In genomic region chr10:88600591-88600990, GRCm38 (mm10) we compare ENCODE assay signal across 25 mouse cellular contexts. TPM values are rescaled to one million over a fixed set of nuclear protein-coding genes. Genes with fewer than 3 reads are reported as not detected.
DNase-seq lines count a peak whose midpoint lies in the region; ATAC-seq lines count a peak whose summit lies in the region.
"Had no signal": no experiment of that assay in that cellular context is flagged by ENCODE, and none has a peak within 500 bp of the region (broad histone marks: within the 10 kb centered on the region; RNA-seq: fewer than 3 reads in every experiment).

No protein-coding gene starts in this region.

- DNase-seq in adrenal gland, adult 2 months: peak; percentile 41
- DNase-seq in adrenal gland, adult 18-20 months (ENCODE audit: low spot score in 2 of 2): no peak
- peak; percentile 10 for DNase-seq in adrenal gland, adult 8-10 months
- DNase-seq in adrenal gland, postnatal 14 days: peak; percentile 24
- no peak for DNase-seq in kidney, postnatal 10 days
- DNase-seq: B cell, adult 2 months; cerebellum, adult 11 months; cerebellum, adult 2 months; cerebellum, adult 9-11 months; cerebellum, postnatal 25 days; forebrain, postnatal 0 days; gastrocnemius, postnatal 36 days; heart, adult 2 months; heart, postnatal 14 days; heart, postnatal 4 days; kidney, adult 18-20 months had no signal

- no peak for ATAC-seq in monocyte, adult 5-6 weeks (replicated peaks; ENCODE audit: insufficient number of reproducible peaks, low FRiP score, low TSS enrichment, poor library complexity, severe bottlenecking)
- ATAC-seq: forebrain, embryonic 14.5 days; forebrain, postnatal 0 days; hindbrain, postnatal 0 days; inflammation-experienced regulatory T-cells, adult 6 months; intestine, embryonic 16.5 days had no signal

RNA-seq across cellular contexts. Expression of gene Mybpc1, which starts 4.4 kb away (rescaled TPM):
- 1 to 10 TPM in 1 of 2 experiments, under 1 TPM in 1; 0.12 to 1.1 TPM for total RNA-seq in adrenal gland, adult 2 months (2021)
- polyA plus RNA-seq in adrenal gland, adult 2 months (2012; rRNA removed): 0.15 and 0.40 TPM in 2 replicates
- total RNA-seq in adrenal gland, adult 18-20 months (2021): 1 to 10 TPM in 1 of 2 experiments, under 1 TPM in 1; 0.60 to 4.3 TPM
- 1 to 10 TPM in 2 of 4 experiments, under 1 TPM in 2; 0.10 to 1.3 (median 0.67) TPM for total RNA-seq in adrenal gland, adult 8-10 months (2022)
- total RNA-seq in adrenal gland, postnatal 14 days (2021): 0.68 and 0.96 TPM in 2 replicates
- not detected in 3 replicates for total RNA-seq in monocyte, adult 5-6 weeks (2017)
- total RNA-seq: CH12.LX; common myeloid progenitor, adult 5-6 weeks; G1E; granulocyte monocyte progenitor cell, adult 5-6 weeks had no signal
- polyA plus RNA-seq: G1E; inflammation-experienced regulatory T-cells, adult 6 months had no signal

Comparison
In these comparisons a context has a peak if more than half of its experiments do, and no peak if none do; other contexts are left out.
1. DNase-seq: peak in adrenal gland, adult 2 months (single experiment), adrenal gland, adult 8-10 months (single experiment) and adrenal gland, postnatal 14 days (single experiment); none in adrenal gland, adult 18-20 months (0 of 2) and kidney, postnatal 10 days (single experiment).